Mouse (Mus musculus) CH12.LX (cell line): ENCODE measurements around the gene Taok1. TPM values are rescaled to one million over a fixed set of nuclear protein-coding genes. Genes with fewer than 3 reads are reported as not detected.
A peak's percentile ranks its signal among the peaks of the same experiment; 100 is the strongest.

Experiments
- DNase-seq: peaks from one replicate; pipeline ENCODE4 v3.0.0-alpha.2; 2013; ENCODE audit errors: extremely low read depth
- H3K27ac ChIP-seq: 2 replicates; pipeline ENCODE4 v1.5.1; 2012; ENCODE audit warnings: low read depth, mild to moderate bottlenecking, control low read depth, moderate library complexity; ENCODE audit not compliant: insufficient read depth
- H3K27me3 ChIP-seq: replicated peaks from 2 replicates; pipeline ENCODE3; 2012; ENCODE audit warnings: inconsistent platforms
- H3K36me3 ChIP-seq, 2 experiments: replicated peaks in 1 of 2; 2 replicates each; pipeline versions ENCODE3 to v1.6.1; 2012; ENCODE audit warnings: inconsistent platforms in 1 of 2, low read length in 1 of 2, mild to moderate bottlenecking in 1 of 2, mixed read lengths in 1 of 2, moderate library complexity in 1 of 2; ENCODE audit not compliant: control insufficient read depth in 1 of 2, insufficient read depth in 1 of 2
- H3K4me1 ChIP-seq, 2 experiments: 2 replicates each; pipeline ENCODE4 v1.6.1; 2012; ENCODE audit warnings: inconsistent platforms in 1 of 2, moderate library complexity in 1 of 2; ENCODE audit not compliant: insufficient read depth in 2 of 2, control insufficient read depth in 1 of 2
- H3K4me2 ChIP-seq: 2 replicates; pipeline ENCODE4 v1.6.1; 2012; ENCODE audit warnings: low read depth, mild to moderate bottlenecking, control low read depth; ENCODE audit not compliant: poor library complexity, insufficient read depth, severe bottlenecking
- H3K4me3 ChIP-seq, 3 experiments: fragments of 150-350 bp in 1 of 3; sonication (generic) in 1 of 3; replicated peaks in 1 of 3; 2 replicates each; pipeline versions ENCODE3 to v1.5.1; 2011 to 2012; ENCODE audit warnings: low read depth in 2 of 3, low read length in 2 of 3, mild to moderate bottlenecking in 2 of 3, moderate library complexity in 2 of 3, control low read depth in 1 of 3, improper control_type of control experiment in 1 of 3, inconsistent platforms in 1 of 3, mixed read lengths in 1 of 3; ENCODE audit not compliant: poor library complexity in 1 of 3
- H3K79me2 ChIP-seq: replicated peaks from 2 replicates; pipeline ENCODE4 v1.6.1; 2012; ENCODE audit warnings: mild to moderate bottlenecking, moderate library complexity; ENCODE audit not compliant: control insufficient read depth, poor library complexity, insufficient read depth, severe bottlenecking; ENCODE audit errors: extremely low read depth
- H3K9ac ChIP-seq: 2 replicates; pipeline ENCODE4 v1.6.1; 2012; ENCODE audit warnings: low read depth, mild to moderate bottlenecking, control low read depth, moderate library complexity; ENCODE audit not compliant: insufficient read depth
- H3K9me3 ChIP-seq: replicated peaks from 2 replicates; pipeline ENCODE3; 2012; ENCODE audit warnings: low read length, inconsistent platforms, mixed read lengths
- CHD1 ChIP-seq: IDR thresholded peaks from 2 replicates; pipeline ENCODE4 v1.6.1; 2012; ENCODE audit warnings: low read depth, low read length, improper control_type of control experiment, inconsistent platforms
- CHD2 ChIP-seq: IDR thresholded peaks from 2 replicates; pipeline ENCODE4 v1.6.1; 2011; ENCODE audit warnings: low read length, improper control_type of control experiment
- CTCF ChIP-seq, 2 experiments: IDR thresholded peaks in 1 of 2; conservative IDR thresholded peaks in 1 of 2; 2 replicates each; pipeline ENCODE4 v1.5.1; 2011 to 2012; ENCODE audit warnings: low read depth in 2 of 2, low read length in 2 of 2, improper control_type of control experiment in 1 of 2, inconsistent platforms in 1 of 2, mild to moderate bottlenecking in 1 of 2, moderate library complexity in 1 of 2
- ELF1 ChIP-seq: IDR thresholded peaks from 2 replicates; pipeline ENCODE4 v1.6.1; 2014; ENCODE audit warnings: low read depth, mild to moderate bottlenecking, inconsistent platforms, low read length, improper control_type of control experiment
- EP300 ChIP-seq: IDR thresholded peaks from 2 replicates; pipeline ENCODE4 v1.6.1; 2011; ENCODE audit warnings: low read length, improper control_type of control experiment
- GABPA ChIP-seq: IDR thresholded peaks from 2 replicates; pipeline ENCODE4 v1.6.1; 2012; ENCODE audit warnings: low read depth, low read length, improper control_type of control experiment, inconsistent platforms; ENCODE audit not compliant: insufficient replicate concordance
- HCFC1 ChIP-seq: IDR thresholded peaks from 2 replicates; pipeline ENCODE4 v1.6.1; 2012; ENCODE audit warnings: low read depth, mild to moderate bottlenecking, inconsistent platforms, low read length, improper control_type of control experiment
- IRF4 ChIP-seq: IDR thresholded peaks from 2 replicates; pipeline ENCODE4 v1.6.1; 2014; ENCODE audit warnings: low read depth, mild to moderate bottlenecking, inconsistent platforms, low read length, improper control_type of control experiment
- JUN ChIP-seq: IDR thresholded peaks from 2 replicates; pipeline ENCODE4 v1.6.1; 2011; ENCODE audit warnings: low read depth, mild to moderate bottlenecking, low read length, improper control_type of control experiment, moderate library complexity; ENCODE audit not compliant: insufficient read depth
- JUND ChIP-seq: conservative IDR thresholded peaks from 2 replicates; pipeline ENCODE4 v1.6.1; 2011; ENCODE audit warnings: low read depth, low read length, improper control_type of control experiment
- KAT2A ChIP-seq: IDR thresholded peaks from 2 replicates; pipeline ENCODE4 v1.6.1; 2012; ENCODE audit warnings: low read length, improper control_type of control experiment, inconsistent platforms; ENCODE audit not compliant: insufficient replicate concordance
- MAFK ChIP-seq: IDR thresholded peaks from 2 replicates; pipeline ENCODE4 v1.6.1; 2011; ENCODE audit warnings: low read length, improper control_type of control experiment; ENCODE audit not compliant: insufficient replicate concordance
- MEF2A ChIP-seq: IDR thresholded peaks from 2 replicates; pipeline ENCODE4 v1.6.1; 2014; ENCODE audit warnings: low read depth, mild to moderate bottlenecking, inconsistent platforms, low read length, improper control_type of control experiment, borderline replicate concordance
- MYC ChIP-seq: IDR thresholded peaks from 2 replicates; pipeline ENCODE4 v1.6.1; 2011; ENCODE audit warnings: low read depth, mild to moderate bottlenecking, improper control_type of control experiment, low read length
- PAX5 ChIP-seq: IDR thresholded peaks from 2 replicates; pipeline ENCODE4 v1.6.1; 2012; ENCODE audit warnings: low read length, inconsistent platforms, mixed read lengths
- POLR2AphosphoS2 ChIP-seq: IDR thresholded peaks from 2 replicates; pipeline ENCODE4 v1.6.1; 2011; ENCODE audit warnings: low read depth, low read length, improper control_type of control experiment
- RCOR1 ChIP-seq: conservative IDR thresholded peaks from 2 replicates; pipeline ENCODE4 v1.6.1; 2012; ENCODE audit warnings: low read depth, mild to moderate bottlenecking, inconsistent platforms, low read length, improper control_type of control experiment
- SIN3A ChIP-seq: IDR thresholded peaks from 2 replicates; pipeline ENCODE4 v1.6.1; 2012; ENCODE audit warnings: low read length, improper control_type of control experiment, inconsistent platforms
- SMC3 ChIP-seq: IDR thresholded peaks from 2 replicates; pipeline ENCODE4 v1.6.1; 2011; ENCODE audit warnings: low read depth, low read length, improper control_type of control experiment
- TBP ChIP-seq: conservative IDR thresholded peaks from 2 replicates; pipeline ENCODE4 v1.6.1; 2011; ENCODE audit warnings: low read depth, low read length, improper control_type of control experiment
- TCF12 ChIP-seq: IDR thresholded peaks from 2 replicates; pipeline ENCODE4 v1.6.1; 2014; ENCODE audit warnings: low read depth, mild to moderate bottlenecking, inconsistent platforms, low read length, improper control_type of control experiment
- USF2 ChIP-seq: conservative IDR thresholded peaks from 2 replicates; pipeline ENCODE4 v1.6.1; 2011; ENCODE audit warnings: low read depth, low read length, improper control_type of control experiment
- ZMIZ1 ChIP-seq: IDR thresholded peaks from 2 replicates; pipeline ENCODE4 v1.6.1; 2012; ENCODE audit warnings: low read depth, mild to moderate bottlenecking, inconsistent platforms, low read length, improper control_type of control experiment
- ZNF384 ChIP-seq: IDR thresholded peaks from 2 replicates; pipeline ENCODE4 v1.6.1; 2012; ENCODE audit warnings: low read depth, low read length, improper control_type of control experiment, inconsistent platforms
- dilution Hi-C: fragments of 300-500 bp; cut with MboI; formaldehyde crosslinking; loops from 2 replicates; pipeline ENCODE4 v1.14.3; 2020; ENCODE audit warnings: low sequenced_read_pairs; ENCODE audit not compliant: extremely low pct_unique_long_range_greater_than_20kb, extremely low pct_ligation_motif_present
- in situ Hi-C: fragments of 300-500 bp; cut with MboI; formaldehyde crosslinking; loops from 3 replicates; pipeline ENCODE4 v1.14.3; 2019; ENCODE audit warnings: low sequenced_read_pairs, low pct_ligation_motif_present, low pct_unique_long_range_greater_than_20kb, mixed read lengths
- polyA plus RNA-seq: library from polyadenylated mRNA; unstranded; fragments of >175 nt; gene quantifications from 2 replicates; pipeline ENCODE4 v1.2.1, GENCODE M21; 2012; ENCODE audit warnings: low read depth; ENCODE audit not compliant: insufficient read length
- total RNA-seq, 2 experiments: library from RNA; depleted of rRNA; stranded (reverse); fragments of 300-350 nt in 1 of 2; fragments of >200 nt in 1 of 2; gene quantifications; 2 replicates each; pipeline ENCODE4 v1.2.3; 2012 to 2014

Gene Taok1
- total and polyA plus RNA-seq, 3 experiments = 8.9 to 13.7 (median 11.6) TPM

GRCm38 (mm10) chr11:77494782-77495181 lies 112.8 kb downstream of the Taok1 start:
- no peak overlapping the region for H3K27ac ChIP-seq
- peak overlapping the region; percentile 83 to 99 (median 84) for H3K4me3 ChIP-seq
- peaks cover 19 to 66% of the 10 kb centered on the region in 2 experiments for H3K4me1 ChIP-seq
- dilution Hi-C loops = no loop called here
- peaks cover 12% of the 10 kb centered on the region for H3K27me3 ChIP-seq
- H3K79me2 ChIP-seq = peaks cover 34% of the 10 kb centered on the region
- H3K4me2 ChIP-seq = peak overlapping the region; percentile 86
- peak overlapping the region; percentile 95; the same call in 1 of the 2 replicates for H3K9ac ChIP-seq
- H3K36me3 ChIP-seq = peaks cover 7 to 37% of the 10 kb centered on the region in 2 experiments
- DNase-seq = no peak
- no peak for TF ChIP-seq ZMIZ1
- no peak for TF ChIP-seq HCFC1
- TF ChIP-seq USF2 = no peak
- TF ChIP-seq IRF4 = no peak
- no peak for TF ChIP-seq SIN3A
- TF ChIP-seq POLR2AphosphoS2 = no peak
- no peak for TF ChIP-seq MAFK
- TF ChIP-seq ELF1 = no peak
- TF ChIP-seq JUN = no peak
- no peak for TF ChIP-seq EP300
- TF ChIP-seq RCOR1 = no peak
- no peak for TF ChIP-seq CHD1
- no peak for TF ChIP-seq SMC3
- no peak for TF ChIP-seq MEF2A
- no peak for TF ChIP-seq KAT2A
- no peaks in the 10 kb centered on the region for H3K9me3 ChIP-seq
- in situ Hi-C loops = loop anchor here (5.0 kb wide), 1 partner anchor 128 kb away; no protein-coding TSS in a partner anchor

GRCm38 (mm10) chr11:77494344-77494676 lies 113.3 kb downstream of the Taok1 start:
- no peaks in the 10 kb centered on the region for H3K9me3 ChIP-seq
- H3K79me2 ChIP-seq = peaks cover 34% of the 10 kb centered on the region
- in situ Hi-C loops = no loop called here
- peak overlapping the region; percentile 95 for H3K9ac ChIP-seq
- H3K27me3 ChIP-seq = peaks cover 15% of the 10 kb centered on the region
- H3K4me2 ChIP-seq = peak overlapping the region; percentile 86
- dilution Hi-C loops = no loop called here
- no peak for TF ChIP-seq CHD2
- TF ChIP-seq ZNF384 = no peak
- TF ChIP-seq TCF12 = no peak
- TF ChIP-seq TBP = no peak
- TF ChIP-seq POLR2AphosphoS2 = no peak
- TF ChIP-seq ELF1 = no peak
- no peak; the same call in 1 of the 2 replicates for TF ChIP-seq HCFC1
- no peak for TF ChIP-seq RCOR1
- no peak; the same call in 1 of the 2 replicates for TF ChIP-seq MEF2A
- no peak for TF ChIP-seq JUND
- TF ChIP-seq USF2 = no peak
- no peak for TF ChIP-seq KAT2A
- no peak for TF ChIP-seq MYC
- no peak for TF ChIP-seq GABPA
- TF ChIP-seq CTCF (conservative IDR thresholded peaks at IDR 0.05 in 1 of 2, IDR thresholded peaks at IDR 0.05 in 1 of 2; ENCODE audit: low read depth in 2 of 2, low read length in 2 of 2) = no peak
- no peak for TF ChIP-seq PAX5
- TF ChIP-seq JUN = no peak
- H3K4me1 ChIP-seq = peaks cover 19 to 66% of the 10 kb centered on the region in 2 experiments
- H3K27ac ChIP-seq = no peak overlapping the region; the same call in 1 of the 2 replicates
- DNase-seq = no peak
- peak overlapping the region; percentile 83 to 99 (median 84) for H3K4me3 ChIP-seq
- H3K36me3 ChIP-seq = peaks cover 2 to 32% of the 10 kb centered on the region in 2 experiments
